Mouse (Mus musculus) thymus, adult 2 months (tissue): ENCODE data around the gene Atoh8.

Source experiments
- CTCF ChIP-seq: fragments of 200-500 bp; IDR thresholded peaks from 2 replicates; pipeline ENCODE4 v1.5.1; 2012; ENCODE audit warnings: mild to moderate bottlenecking, control low read depth, low read length, moderate library complexity, borderline replicate concordance; ENCODE audit not compliant: control insufficient read depth, poor library complexity, insufficient read depth; ENCODE audit errors: extremely low read depth
- POLR2A ChIP-seq: fragments of 200-500 bp; IDR thresholded peaks from 2 replicates; pipeline ENCODE4 v1.6.1; 2012; ENCODE audit warnings: mild to moderate bottlenecking, low read length, control low read depth, moderate library complexity; ENCODE audit not compliant: control insufficient read depth, poor library complexity, insufficient read depth; ENCODE audit errors: extremely low read depth

DNA sequence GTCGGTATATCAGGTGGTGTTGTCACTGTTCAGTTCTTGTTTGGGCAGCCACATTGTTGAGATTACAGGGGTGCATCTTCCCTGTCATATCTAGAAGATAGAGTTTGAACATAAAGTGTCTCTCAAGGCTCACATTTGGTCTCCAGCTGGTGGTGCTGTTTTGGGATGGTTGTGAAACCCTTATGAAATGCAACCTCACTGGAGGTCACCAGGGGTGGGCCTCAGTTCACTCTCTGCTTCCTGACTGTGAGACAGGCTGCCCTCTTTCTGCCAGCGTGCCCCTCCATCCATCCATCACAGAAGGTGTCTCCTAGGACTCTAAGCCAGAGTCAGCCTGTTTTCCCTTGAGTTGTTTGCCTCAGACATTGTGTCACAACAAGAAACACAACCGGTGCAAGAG, 58.0 kb downstream of the Atoh8 start:
- TF ChIP-seq CTCF = no peak
- no peak for TF ChIP-seq POLR2A
